16 mouse cellular contexts compared by ENCODE assay signal in the genomic region with DNA sequence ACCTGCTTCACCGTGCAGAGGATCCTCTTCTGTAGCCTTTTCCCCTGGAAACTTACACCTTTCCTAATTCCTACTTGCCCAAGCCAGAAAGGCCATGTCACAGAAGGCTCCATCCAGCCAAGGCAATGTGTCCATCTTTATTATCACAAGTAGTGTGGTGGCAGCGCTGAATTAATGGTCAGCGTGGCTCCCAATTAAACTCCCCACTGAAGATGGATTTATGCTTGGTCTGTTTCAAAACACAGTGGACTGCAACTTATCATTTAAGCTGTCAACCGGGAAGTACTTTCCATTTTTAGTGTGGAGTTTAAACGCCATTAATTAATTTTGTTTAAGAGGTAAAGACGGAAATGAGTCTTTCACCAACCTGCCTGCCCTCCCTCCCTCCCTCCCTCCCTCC.
"Had no signal": no experiment of that assay in that cellular context is flagged by ENCODE, and none has a peak within 500 bp of the region (broad histone marks: within the 10 kb centered on the region; RNA-seq: fewer than 3 reads in every experiment).

No protein-coding gene starts in this region.

- H3K27ac ChIP-seq: liver, embryonic 13.5 days; midbrain, embryonic 12.5 days; midbrain, embryonic 15.5 days; neural tube, embryonic 13.5 days had no signal

- ATAC-seq: inflammation-experienced regulatory T-cells, adult 6 months; intestine, embryonic 16.5 days; midbrain, embryonic 15.5 days had no signal

- H3K9ac ChIP-seq: liver, embryonic 13.5 days; midbrain, embryonic 12.5 days; midbrain, embryonic 15.5 days; neural tube, embryonic 13.5 days had no signal

- DNase-seq: kidney, adult 2 months; kidney, postnatal 10 days; kidney, postnatal 36 days; liver, embryonic 13.5 days; lung, adult 2 months; lung, postnatal 14 days; lung, postnatal 4 days; retina, postnatal 1 day; right cerebral cortex, postnatal 25 days; spleen, adult 18-20 months; thymus, postnatal 25 days had no signal

- H3K36me3 ChIP-seq: liver, embryonic 13.5 days; midbrain, embryonic 12.5 days; midbrain, embryonic 15.5 days; neural tube, embryonic 13.5 days had no signal

- H3K4me1 ChIP-seq: liver, embryonic 13.5 days; midbrain, embryonic 12.5 days; midbrain, embryonic 15.5 days had no signal

- H3K4me3 ChIP-seq: liver, embryonic 13.5 days; midbrain, embryonic 12.5 days; midbrain, embryonic 15.5 days; neural tube, embryonic 13.5 days had no signal

- H3K9me3 ChIP-seq: liver, embryonic 13.5 days; midbrain, embryonic 12.5 days; midbrain, embryonic 15.5 days; neural tube, embryonic 13.5 days had no signal

- H3K4me2 ChIP-seq: liver, embryonic 13.5 days; midbrain, embryonic 12.5 days; midbrain, embryonic 15.5 days; neural tube, embryonic 13.5 days had no signal

- H3K27me3 ChIP-seq: liver, embryonic 13.5 days; midbrain, embryonic 12.5 days; midbrain, embryonic 15.5 days; neural tube, embryonic 13.5 days had no signal
